Mouse (Mus musculus) brain, embryonic 14.5 days (tissue): ENCODE measurements around the gene Nxpe5.

Experiments used
- CTCF ChIP-seq: fragments of 200-500 bp; IDR thresholded peaks from 2 replicates; pipeline ENCODE4 v1.5.1; 2012; ENCODE audit warnings: inconsistent platforms, mild to moderate bottlenecking, moderate library complexity, borderline replicate concordance; ENCODE audit not compliant: insufficient read depth, insufficient read length; ENCODE audit errors: extremely low read depth
- POLR2A ChIP-seq: fragments of 200-500 bp; IDR thresholded peaks from 2 replicates; pipeline ENCODE4 v1.6.1; 2012; ENCODE audit warnings: mild to moderate bottlenecking, inconsistent platforms, borderline replicate concordance; ENCODE audit not compliant: poor library complexity, insufficient read depth, insufficient read length, severe bottlenecking; ENCODE audit errors: extremely low read depth

DNA sequence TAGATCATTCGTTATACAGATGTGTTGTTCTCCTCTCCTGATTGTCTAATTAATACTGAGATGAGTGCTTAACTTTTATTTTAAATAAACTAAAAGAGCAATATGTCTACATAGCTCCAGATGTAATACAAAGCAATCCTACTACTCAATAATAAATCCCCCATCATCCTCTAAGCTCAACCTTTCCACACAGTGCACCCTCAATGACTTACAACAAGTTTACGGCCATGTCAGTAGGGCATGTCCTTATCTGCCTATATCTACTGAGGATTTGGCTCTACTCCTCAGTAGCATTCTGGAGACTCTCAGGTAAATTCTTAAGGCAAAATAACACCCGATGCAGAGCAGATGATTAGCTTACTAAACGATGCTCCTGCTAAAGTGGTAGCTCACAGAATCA lies 17.8 kb upstream of the Nxpe5 start:
- TF ChIP-seq CTCF (no peak), POLR2A (no peak)
